Mouse (Mus musculus) CH12.LX (cell line): Measurements from ENCODE around the gene Btbd19.

Experiments
- CHD2 ChIP-seq: IDR thresholded peaks from 2 replicates; pipeline ENCODE4 v1.6.1; 2011; ENCODE audit warnings: low read length, improper control_type of control experiment
- CTCF ChIP-seq, 2 experiments: IDR thresholded peaks in 1 of 2; conservative IDR thresholded peaks in 1 of 2; 2 replicates each; pipeline ENCODE4 v1.5.1; 2011 to 2012; ENCODE audit warnings: low read depth in 2 of 2, low read length in 2 of 2, improper control_type of control experiment in 1 of 2, inconsistent platforms in 1 of 2, mild to moderate bottlenecking in 1 of 2, moderate library complexity in 1 of 2
- ELF1 ChIP-seq: IDR thresholded peaks from 2 replicates; pipeline ENCODE4 v1.6.1; 2014; ENCODE audit warnings: low read depth, mild to moderate bottlenecking, inconsistent platforms, low read length, improper control_type of control experiment
- EP300 ChIP-seq: IDR thresholded peaks from 2 replicates; pipeline ENCODE4 v1.6.1; 2011; ENCODE audit warnings: low read length, improper control_type of control experiment
- ETS1 ChIP-seq: conservative IDR thresholded peaks from 2 replicates; pipeline ENCODE4 v1.6.1; 2012; ENCODE audit warnings: low read depth, mild to moderate bottlenecking, inconsistent platforms, low read length, improper control_type of control experiment, moderate library complexity
- GABPA ChIP-seq: IDR thresholded peaks from 2 replicates; pipeline ENCODE4 v1.6.1; 2012; ENCODE audit warnings: low read depth, low read length, improper control_type of control experiment, inconsistent platforms; ENCODE audit not compliant: insufficient replicate concordance
- HCFC1 ChIP-seq: IDR thresholded peaks from 2 replicates; pipeline ENCODE4 v1.6.1; 2012; ENCODE audit warnings: low read depth, mild to moderate bottlenecking, inconsistent platforms, low read length, improper control_type of control experiment
- MAX ChIP-seq: IDR thresholded peaks from 2 replicates; pipeline ENCODE4 v1.6.1; 2011; ENCODE audit warnings: low read length, improper control_type of control experiment
- MXI1 ChIP-seq: IDR thresholded peaks from 2 replicates; pipeline ENCODE4 v1.6.1; 2011; ENCODE audit warnings: mild to moderate bottlenecking, low read depth, low read length, improper control_type of control experiment
- NRF1 ChIP-seq: IDR thresholded peaks from 2 replicates; pipeline ENCODE4 v1.6.1; 2014; ENCODE audit warnings: low read depth, mild to moderate bottlenecking, inconsistent platforms, low read length, improper control_type of control experiment, moderate library complexity
- POLR2A ChIP-seq: IDR thresholded peaks from 2 replicates; pipeline ENCODE4 v1.6.1; 2011; ENCODE audit warnings: low read depth, mild to moderate bottlenecking, improper control_type of control experiment, low read length
- SIN3A ChIP-seq: IDR thresholded peaks from 2 replicates; pipeline ENCODE4 v1.6.1; 2012; ENCODE audit warnings: low read length, improper control_type of control experiment, inconsistent platforms
- ZC3H11A ChIP-seq: IDR thresholded peaks from 2 replicates; pipeline ENCODE4 v1.6.1; 2012; ENCODE audit warnings: low read depth, mild to moderate bottlenecking, inconsistent platforms, low read length, improper control_type of control experiment
- ZMIZ1 ChIP-seq: IDR thresholded peaks from 2 replicates; pipeline ENCODE4 v1.6.1; 2012; ENCODE audit warnings: low read depth, mild to moderate bottlenecking, inconsistent platforms, low read length, improper control_type of control experiment

- TF ChIP-seq ZC3H11A (no peak), CTCF (conservative IDR thresholded peaks at IDR 0.05 in 1 of 2, IDR thresholded peaks at IDR 0.05 in 1 of 2; ENCODE audit: low read depth in 2 of 2, low read length in 2 of 2) (peak; percentile 26 to 85; a peak in 2 of 4 replicates), GABPA (peak; percentile 85), HCFC1 (peak; percentile 99), SIN3A (peak; percentile 95; the same call in 1 of the 2 replicates), NRF1 (peak; percentile 60), ELF1 (peak; percentile 99), MXI1 (peak; percentile 77), POLR2A (peak; percentile 79), CHD2 (peak; percentile 36; the same call in 1 of the 2 replicates), ETS1 (peak; percentile 96), EP300 (peak; percentile 29; the same call in 1 of the 2 replicates), MAX (peak; percentile 69), ZMIZ1 (peak; percentile 36)
Observed at GRCm38 (mm10) chr4:117120445-117121414, 4.8 kb downstream of the Btbd19 start.
